Mouse (Mus musculus): ENCODE measurements around the gene Magi1.

DNA sequence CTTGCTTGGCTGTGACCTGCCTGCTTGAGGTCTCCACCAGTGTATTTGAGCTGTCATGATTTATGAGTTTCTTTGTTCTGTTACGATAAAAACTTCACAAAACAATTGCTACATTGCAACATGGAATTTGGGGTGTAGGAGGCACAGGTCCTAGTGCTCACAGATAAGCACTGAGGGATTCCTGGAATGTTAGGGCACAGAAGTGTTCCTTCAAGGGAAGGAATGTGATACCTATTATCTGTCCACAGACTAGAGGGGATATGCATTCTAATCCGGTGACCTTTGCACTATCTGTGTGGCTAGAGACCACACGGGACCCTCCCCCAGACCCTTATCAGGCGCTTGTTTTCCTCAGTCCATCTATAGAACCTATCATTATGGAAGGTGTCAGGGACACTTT is 132.8 kb downstream of the Magi1 start:
- TF ChIP-seq POLR2A (IDR thresholded peaks at IDR 0.05; ENCODE audit: borderline replicate concordance, extremely low read depth, insufficient read depth, insufficient read length, poor library complexity, severe bottlenecking) (no peak), CTCF (IDR thresholded peaks at IDR 0.05; ENCODE audit: borderline replicate concordance, extremely low read depth, insufficient read depth, insufficient read length) (no peak)

Measured in brain, embryonic 14.5 days (tissue).